Mouse (Mus musculus): ENCODE data around the gene Med18. TPM values are rescaled to one million over a fixed set of nuclear protein-coding genes. Genes with fewer than 3 reads are reported as not detected.

Med18 gene
- polyA plus RNA-seq, 1 experiment from 2014 or later, result 20.1 TPM

DNA sequence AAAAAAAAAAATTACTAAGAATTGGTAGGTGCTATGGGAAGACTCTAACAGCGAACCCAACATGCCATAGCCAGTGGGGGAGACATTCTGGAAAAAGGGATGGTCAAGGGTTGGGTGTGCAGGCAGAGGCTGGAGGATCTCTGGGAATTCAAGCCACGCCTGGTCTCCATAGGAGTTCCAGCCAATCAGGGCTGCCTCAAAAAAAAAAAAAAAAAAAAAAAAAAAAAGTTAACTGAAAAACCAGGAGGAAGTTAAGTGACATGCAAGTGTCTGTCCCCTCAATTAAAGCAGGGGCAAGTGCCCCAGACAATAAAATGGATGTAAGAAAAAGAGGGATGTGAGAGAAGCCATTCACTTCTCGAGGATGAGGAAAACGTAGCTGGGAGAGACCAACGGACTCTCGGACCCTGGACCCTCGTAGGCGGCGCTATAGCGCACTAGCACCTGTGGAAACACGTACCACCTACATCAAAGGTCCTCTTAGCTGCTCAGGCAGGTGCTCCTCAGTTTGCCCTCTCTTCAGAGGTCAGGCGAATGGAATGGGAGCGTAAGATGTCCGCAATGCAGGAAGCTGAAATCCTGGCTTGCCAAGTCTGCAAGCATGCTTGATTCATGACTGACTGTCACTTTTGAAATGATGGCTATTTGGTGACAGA, 30.9 kb downstream of the Med18 start:
- TF ChIP-seq CTCF (IDR thresholded peaks at IDR 0.05; ENCODE audit: low read depth), result no peak
- Histone ChIP-seq H3K4me3 (ENCODE audit: low read depth, low read length) (0 out of 2 replicates have a peak overlapping the region, but pooled peaks have one; percentile 5), H3K36me3 (ENCODE audit: insufficient read depth) (no peaks in the 10 kb centered on the region), H3K9me3 (ENCODE audit: low read depth, low read length) (no peaks in the 10 kb centered on the region), H3K27me3 (ENCODE audit: insufficient read depth, low read length) (no peaks in the 10 kb centered on the region), H3K9ac (no peak overlapping the region), H3K27ac (ENCODE audit: low read depth) (no peak overlapping the region), H3K4me2 (peak overlapping the region; percentile 47), H3K4me1 (ENCODE audit: insufficient read depth) (no peaks in the 10 kb centered on the region)
- 11% methylated on average over 14 of the region's 14 CpGs for WGBS
- no peak for DNase-seq
- ATAC-seq (ENCODE audit: insufficient read depth), result no peak

DNA sequence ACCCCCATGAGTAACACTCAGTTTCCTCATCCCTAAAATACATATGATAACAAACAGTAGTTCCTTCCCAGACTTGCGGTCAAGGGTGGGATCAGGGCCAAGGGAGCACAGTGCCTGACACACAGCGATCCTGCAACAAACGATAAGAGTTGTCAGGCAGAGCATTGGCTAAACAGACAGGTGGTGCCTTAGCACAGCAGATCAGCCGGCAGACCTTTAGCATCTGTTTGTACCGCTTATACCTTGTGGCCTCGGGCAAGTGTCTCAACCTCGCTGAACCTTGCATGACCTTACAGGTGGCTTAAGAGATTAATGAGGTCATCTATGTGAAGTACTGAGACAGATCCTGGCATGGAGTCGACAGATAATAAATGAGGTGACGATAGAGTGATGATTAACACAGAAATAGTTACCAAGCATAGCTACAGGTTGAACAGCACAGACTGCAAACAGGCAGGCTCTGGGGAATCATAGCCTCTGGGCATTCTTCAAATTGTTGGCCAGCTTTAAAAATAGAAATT, 35.6 kb downstream of the Med18 start:
- no peaks in the 10 kb centered on the region for H3K36me3 ChIP-seq (ENCODE audit: insufficient read depth)
- H3K4me2 ChIP-seq, result no peak overlapping the region
- no peak overlapping the region for H3K27ac ChIP-seq (ENCODE audit: low read depth)
- DNase-seq, result no peak
- WGBS, result 12% methylated on average over 9 of the region's 9 CpGs
- H3K4me1 ChIP-seq (ENCODE audit: insufficient read depth), result no peaks in the 10 kb centered on the region
- no peak overlapping the region for H3K4me3 ChIP-seq (ENCODE audit: low read depth, low read length)
- H3K27me3 ChIP-seq (ENCODE audit: insufficient read depth, low read length), result no peaks in the 10 kb centered on the region
- ATAC-seq (ENCODE audit: insufficient read depth), result no peak
- no peaks in the 10 kb centered on the region for H3K9me3 ChIP-seq (ENCODE audit: low read depth, low read length)
- H3K9ac ChIP-seq, result no peak overlapping the region
- TF ChIP-seq CTCF (IDR thresholded peaks at IDR 0.05; ENCODE audit: low read depth), result no peak

DNA sequence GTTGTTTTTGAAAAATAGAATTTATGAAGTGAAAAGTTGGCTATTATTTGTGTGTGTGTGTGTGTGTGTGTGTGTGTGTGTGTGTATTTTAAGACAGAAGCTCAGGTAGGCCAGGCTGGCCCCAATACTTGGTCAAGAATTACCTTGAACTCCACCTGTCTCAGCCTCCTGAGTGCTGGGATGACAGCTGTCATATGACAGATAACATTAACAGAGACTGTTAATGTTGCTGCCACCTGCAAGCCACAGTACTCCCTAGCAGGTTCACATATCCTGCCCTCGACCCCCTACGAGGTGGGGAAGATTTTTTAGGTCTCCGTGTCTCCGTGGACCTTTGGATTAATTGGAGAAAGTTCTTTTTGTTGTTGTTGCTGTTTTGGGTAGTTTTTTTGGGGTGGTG, 36.2 kb downstream of the Med18 start:
- 57% methylated on average over 4 of the region's 4 CpGs for WGBS
- TF ChIP-seq CTCF (IDR thresholded peaks at IDR 0.05; ENCODE audit: low read depth), result no peak
- Histone ChIP-seq H3K4me2 (no peak overlapping the region), H3K9ac (no peak overlapping the region), H3K9me3 (ENCODE audit: low read depth, low read length) (no peaks in the 10 kb centered on the region), H3K4me1 (ENCODE audit: insufficient read depth) (no peaks in the 10 kb centered on the region), H3K27me3 (ENCODE audit: insufficient read depth, low read length) (no peaks in the 10 kb centered on the region), H3K27ac (ENCODE audit: low read depth) (no peak overlapping the region), H3K4me3 (ENCODE audit: low read depth, low read length) (no peak overlapping the region), H3K36me3 (ENCODE audit: insufficient read depth) (no peaks in the 10 kb centered on the region)
- no peak for ATAC-seq (ENCODE audit: insufficient read depth)
- DNase-seq, result no peak

DNA sequence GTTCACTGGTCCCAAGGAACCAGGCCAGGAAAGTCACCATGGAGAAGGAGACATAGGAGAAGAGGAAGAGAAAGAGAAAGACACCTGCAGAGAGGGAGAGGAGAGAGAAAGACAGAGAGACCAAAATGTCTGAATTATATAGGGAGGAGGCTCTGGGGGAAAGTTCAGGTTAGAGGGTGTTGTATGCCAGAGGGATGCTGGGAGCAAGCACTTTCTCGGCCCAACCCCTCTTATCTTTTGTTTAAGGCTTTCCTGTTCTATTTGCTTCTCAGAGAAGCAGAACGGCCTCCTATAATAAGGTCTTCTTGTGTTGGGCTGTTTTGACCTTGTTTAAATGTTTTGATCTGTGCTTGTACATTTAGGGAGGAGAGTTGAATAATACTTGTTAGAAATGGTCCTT, 37.7 kb downstream of the Med18 start:
- ATAC-seq (ENCODE audit: insufficient read depth) (no peak), DNase-seq (no peak)
- H3K4me2 ChIP-seq, result no peak overlapping the region
- H3K27ac ChIP-seq (ENCODE audit: low read depth), result no peak overlapping the region
- no peak overlapping the region for H3K4me3 ChIP-seq (ENCODE audit: low read depth, low read length)
- no peaks in the 10 kb centered on the region for H3K36me3 ChIP-seq (ENCODE audit: insufficient read depth)
- H3K4me1 ChIP-seq (ENCODE audit: insufficient read depth), result no peaks in the 10 kb centered on the region
- no peak for TF ChIP-seq CTCF (IDR thresholded peaks at IDR 0.05; ENCODE audit: low read depth)
- no peaks in the 10 kb centered on the region for H3K9me3 ChIP-seq (ENCODE audit: low read depth, low read length)
- no peaks in the 10 kb centered on the region for H3K27me3 ChIP-seq (ENCODE audit: insufficient read depth, low read length)
- 26% methylated on average over 2 of the region's 2 CpGs for whole genome bisulfite sequencing
- H3K9ac ChIP-seq, result no peak overlapping the region

DNA sequence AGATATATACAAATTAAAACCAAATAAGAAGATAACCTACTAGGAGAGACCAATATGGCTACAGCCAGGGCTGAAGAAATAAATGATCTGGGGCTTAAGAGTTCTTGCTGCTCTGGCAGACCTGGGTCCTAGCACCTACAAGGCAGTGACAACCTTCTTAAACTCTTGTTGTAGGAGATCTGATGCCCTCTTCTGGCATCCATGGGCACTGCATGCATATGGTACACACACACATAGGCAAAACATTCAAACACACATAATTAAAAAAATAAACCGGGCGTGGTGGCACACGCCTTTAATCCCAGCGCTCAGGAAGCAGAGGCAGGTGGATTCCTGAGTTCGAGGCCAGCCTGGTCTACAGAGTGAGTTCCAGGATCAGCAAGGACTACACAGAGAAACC, 39.0 kb downstream of the Med18 start:
- WGBS, result 86% methylated on average over 5 of the region's 5 CpGs
- Histone ChIP-seq H3K27me3 (ENCODE audit: insufficient read depth, low read length) (no peaks in the 10 kb centered on the region), H3K4me3 (ENCODE audit: low read depth, low read length) (no peak overlapping the region), H3K36me3 (ENCODE audit: insufficient read depth) (no peaks in the 10 kb centered on the region), H3K4me2 (no peak overlapping the region), H3K9ac (no peak overlapping the region), H3K4me1 (ENCODE audit: insufficient read depth) (0 out of 2 replicates have a peak, but pooled peaks cover 3% of the 10 kb centered on the region), H3K27ac (ENCODE audit: low read depth) (no peak overlapping the region), H3K9me3 (ENCODE audit: low read depth, low read length) (no peaks in the 10 kb centered on the region)
- DNase-seq (no peak), ATAC-seq (ENCODE audit: insufficient read depth) (no peak)
- TF ChIP-seq CTCF (IDR thresholded peaks at IDR 0.05; ENCODE audit: low read depth), result peak; percentile 32; the same call in 1 of the 2 replicates

DNA sequence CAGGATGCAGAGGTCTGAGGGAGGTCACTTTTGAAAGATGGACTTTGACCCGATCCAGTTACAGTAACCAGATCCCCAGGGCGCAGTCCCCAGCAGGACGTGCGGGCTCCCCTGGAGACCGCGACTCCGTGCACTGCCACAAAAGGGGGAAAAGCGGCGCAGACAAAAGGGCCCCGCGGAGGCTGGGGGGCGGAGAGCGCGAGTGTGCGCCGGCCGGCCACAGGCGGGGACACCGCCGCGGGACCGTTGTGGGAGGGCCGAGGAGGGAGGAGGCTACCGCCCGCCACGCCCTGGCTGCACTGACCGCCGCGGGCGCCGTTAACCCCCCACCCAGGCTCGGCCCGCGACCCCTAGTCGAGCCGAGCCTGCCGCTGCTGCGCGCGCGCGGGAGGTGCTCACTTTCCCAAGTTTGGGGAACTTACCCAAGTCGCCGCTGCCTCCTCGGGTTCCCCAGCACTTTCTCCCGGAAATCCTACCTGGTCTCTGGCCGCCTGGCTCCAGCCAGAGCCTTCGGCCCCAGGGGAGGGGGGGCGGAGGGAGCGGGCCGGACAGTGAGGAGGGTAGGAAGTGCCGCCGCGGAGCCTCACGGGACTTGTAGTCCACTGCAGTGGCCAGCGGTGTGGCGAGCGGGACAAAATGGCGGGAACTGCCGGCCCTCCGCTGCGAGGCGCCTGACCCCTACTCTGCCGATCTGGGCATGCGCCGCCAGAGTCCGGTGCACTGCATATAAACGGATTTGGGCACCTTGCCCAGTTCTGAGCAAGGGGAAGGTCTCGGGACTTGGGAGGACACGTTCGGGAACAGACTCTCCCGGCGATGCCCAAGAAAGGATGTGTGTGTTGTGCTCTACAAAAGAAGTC, 41.6 kb downstream of the Med18 start, which contains the start of gene Phactr4:
Phactr4 (minus strand) TSS at position 567 of the 860 bp plus-strand sequence.
- Histone ChIP-seq H3K9ac (peak within 1 kb of the TSS; percentile 82), H3K27ac (ENCODE audit: low read depth) (peak within 1 kb of the TSS; percentile 98), H3K9me3 (ENCODE audit: low read depth, low read length) (no peaks in the 10 kb centered on the region), H3K27me3 (ENCODE audit: insufficient read depth, low read length) (no peaks in the 10 kb centered on the region), H3K4me3 (ENCODE audit: low read depth, low read length) (peak within 1 kb of the TSS; percentile 81), H3K36me3 (ENCODE audit: insufficient read depth) (no peaks in the 10 kb centered on the region), H3K4me2 (peak within 1 kb of the TSS; percentile 56), H3K4me1 (ENCODE audit: insufficient read depth) (peaks cover 6% of the 10 kb centered on the region; the same call in 1 of the 2 replicates)
- WGBS, result under 1% methylated on average over 73 of the region's 73 CpGs
- no peak for TF ChIP-seq CTCF (IDR thresholded peaks at IDR 0.05; ENCODE audit: low read depth)
- DNase-seq (peak; percentile 99), ATAC-seq (ENCODE audit: insufficient read depth) (peak; percentile 98)

DNA sequence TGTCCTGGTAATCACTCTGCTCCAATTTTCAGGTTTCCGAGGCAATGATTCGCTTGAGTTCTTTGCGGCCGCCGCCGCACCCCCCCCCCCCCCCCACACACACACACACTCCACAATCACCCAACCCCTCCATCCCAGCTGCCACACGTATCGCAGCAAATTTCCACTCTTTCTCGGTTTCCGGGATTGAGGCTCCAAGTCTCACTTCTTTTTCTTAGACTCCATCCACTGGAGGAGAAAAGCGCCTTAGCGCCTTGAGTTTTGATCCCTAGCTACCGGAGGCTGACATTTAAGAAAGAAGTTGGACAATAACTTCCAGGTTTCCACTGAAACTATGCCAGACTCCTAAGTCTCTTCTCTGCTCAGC, 42.2 kb downstream of the Med18 start:
- peak overlapping the region; percentile 81 for H3K4me3 ChIP-seq (ENCODE audit: low read depth, low read length)

More for the DNA sequence above, 42.2 kb downstream of the Med18 start:
- Histone ChIP-seq H3K36me3 (ENCODE audit: insufficient read depth) (no peaks in the 10 kb centered on the region), H3K4me1 (ENCODE audit: insufficient read depth) (peaks cover 6% of the 10 kb centered on the region; the same call in 1 of the 2 replicates), H3K4me2 (peak overlapping the region; percentile 56), H3K27me3 (ENCODE audit: insufficient read depth, low read length) (no peaks in the 10 kb centered on the region), H3K9ac (peak overlapping the region; percentile 82), H3K27ac (ENCODE audit: low read depth) (peak overlapping the region; percentile 98), H3K9me3 (ENCODE audit: low read depth, low read length) (no peaks in the 10 kb centered on the region)
- TF ChIP-seq CTCF (IDR thresholded peaks at IDR 0.05; ENCODE audit: low read depth), result no peak
- DNase-seq (peak; percentile 65), ATAC-seq (ENCODE audit: insufficient read depth) (no peak)
- under 1% methylated on average over 13 of the region's 13 CpGs for WGBS

Data from lung, embryonic 14.5 days (tissue).